Mouse (Mus musculus) frontal cortex, postnatal 36 days (tissue): Measurements from ENCODE around the gene Pank2.
A peak's percentile ranks its signal among the peaks of the same experiment; 100 is the strongest.
"Not testable (repeated sequence)": the region's sequence is repeated elsewhere in the genome, so short reads cannot be mapped to it uniquely, and the experiment has no call there.

Source experiments
- DNase-seq, 2 experiments: peaks; one replicate each; pipeline ENCODE4 v3.0.0; 2022; ENCODE audit warnings: low spot score in 2 of 2

The Pank2 gene

GRCm38 (mm10) chr2:131262213-131262672 is at the start of gene Pank2:
Gene Pank2, plus strand, starts transcription at chr2:131262495.
- DNase-seq, result peak; percentile 98

GRCm38 (mm10) chr2:131213773-131214172 is 48.5 kb upstream of the Pank2 start:
- DNase-seq, result no peak

DNA sequence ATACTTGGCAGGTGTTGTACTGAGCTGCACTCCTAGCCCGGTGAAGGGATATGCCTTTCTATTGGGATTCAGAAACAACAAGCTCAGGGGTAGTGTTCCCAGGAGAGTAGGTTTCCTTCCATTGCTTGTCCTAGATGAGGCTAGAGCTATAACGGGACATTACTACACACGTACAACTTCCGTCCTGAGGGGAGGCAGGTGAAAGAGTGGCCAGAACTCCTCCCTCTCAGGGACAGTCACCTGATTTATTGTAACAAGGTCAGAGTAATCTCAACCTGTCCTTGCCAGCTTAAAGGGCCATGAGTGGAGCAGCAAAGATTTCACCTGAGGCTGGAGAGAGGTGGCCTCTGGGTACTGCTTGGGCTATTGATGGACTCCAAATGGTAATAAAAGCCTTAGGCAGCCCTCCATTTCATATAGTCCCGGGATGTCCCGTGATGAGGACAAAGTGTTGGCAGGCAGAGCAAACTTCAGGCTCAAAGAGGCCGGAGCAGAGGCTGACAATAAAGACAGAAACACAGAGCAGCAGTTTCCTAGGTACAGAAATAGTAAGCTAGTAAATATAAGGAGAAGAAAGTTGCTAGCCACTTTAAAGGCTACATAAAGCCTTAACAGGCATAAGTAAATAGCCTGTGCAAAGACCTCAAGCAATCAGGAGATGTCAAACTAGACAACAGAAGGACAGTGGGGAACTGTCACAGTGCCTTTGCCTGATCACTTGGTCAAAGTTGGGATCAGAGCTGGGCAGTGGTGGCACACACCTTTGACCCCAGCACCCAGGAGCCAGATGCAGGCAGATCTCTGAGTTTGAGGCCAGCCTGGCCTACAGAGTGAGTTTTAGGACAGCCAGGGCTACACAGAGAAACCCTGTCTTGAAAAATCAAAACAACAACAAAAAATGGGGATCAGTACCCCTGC is 46.1 kb upstream of the Pank2 start:
- no peak for DNase-seq

- no peak for DNase-seq
Measured at GRCm38 (mm10) chr2:131220030-131220429, 42.3 kb upstream of the Pank2 start.

GRCm38 (mm10) chr2:131221853-131222515 is 40.3 kb upstream of the Pank2 start:
- no peak for DNase-seq

- DNase-seq, result no peak
Measured at GRCm38 (mm10) chr2:131222562-131222961, 39.7 kb upstream of the Pank2 start.

- no peak for DNase-seq
Measured at GRCm38 (mm10) chr2:131223569-131223968, 38.7 kb upstream of the Pank2 start.

GRCm38 (mm10) chr2:131225178-131225577 is 37.1 kb upstream of the Pank2 start:
- no peak for DNase-seq

- not testable (repeated sequence) for DNase-seq
Measured at GRCm38 (mm10) chr2:131226669-131227068, 35.6 kb upstream of the Pank2 start.

- DNase-seq, result no peak
Measured at GRCm38 (mm10) chr2:131227243-131227642, 35.1 kb upstream of the Pank2 start.

DNA sequence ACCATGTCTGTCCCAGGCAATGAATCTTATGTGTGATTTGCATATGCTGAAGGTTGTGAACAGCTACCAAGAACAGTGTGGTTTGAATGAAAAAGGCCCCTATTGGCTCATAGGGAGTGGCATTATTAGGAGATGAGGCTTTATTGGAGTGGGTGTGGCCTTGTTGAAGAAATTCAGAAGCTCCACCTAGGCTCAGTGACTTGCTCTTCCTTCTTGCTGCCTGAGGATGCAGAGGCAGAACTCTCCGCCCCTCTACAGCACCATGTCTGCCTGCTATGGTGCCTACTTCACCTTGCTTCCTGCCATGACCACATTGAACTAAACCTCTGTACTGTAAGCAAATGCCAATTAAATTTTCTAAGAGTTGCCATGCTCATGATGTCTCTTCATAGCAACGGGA is 29.7 kb upstream of the Pank2 start:
- DNase-seq, result no peak

DNA sequence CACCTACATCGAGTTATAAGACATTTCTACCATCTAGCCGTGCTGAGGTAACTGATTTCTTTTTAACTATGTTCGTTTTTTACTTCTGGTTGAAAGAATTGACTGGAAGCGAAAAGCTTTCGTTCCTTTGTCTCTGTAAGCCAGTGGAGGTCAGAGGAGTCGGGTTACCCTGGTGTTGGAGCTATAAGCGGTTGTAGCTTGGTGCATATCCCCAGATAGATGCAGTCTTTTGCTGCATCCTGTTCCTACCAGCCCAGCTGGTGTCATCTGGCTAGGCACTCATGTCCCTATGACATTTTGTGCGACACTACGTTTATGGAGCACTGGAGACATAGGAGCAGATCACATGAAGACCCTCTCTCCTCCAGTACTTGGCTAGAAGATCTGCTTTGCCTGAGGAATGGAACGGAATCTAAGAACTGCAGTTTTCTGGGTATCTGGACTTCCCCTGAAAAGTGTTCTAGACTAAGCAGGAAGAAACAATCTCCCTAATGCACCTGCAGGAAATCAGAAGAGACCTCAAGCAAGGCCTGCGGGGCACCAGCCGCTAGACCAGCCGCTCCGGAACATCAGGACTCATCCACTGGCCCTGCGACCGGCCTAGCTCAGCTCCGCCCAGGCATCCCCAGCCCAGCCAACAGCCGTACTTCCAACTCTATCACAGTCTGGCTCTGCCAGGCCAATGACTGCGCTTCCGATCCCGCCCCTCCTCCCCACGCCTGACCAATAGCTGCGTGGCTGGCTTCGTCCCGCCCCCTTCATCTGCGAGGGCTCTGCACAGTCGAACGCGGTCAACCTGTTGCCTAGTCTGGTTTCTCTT is 28.8 kb upstream of the Pank2 start, which contains the start of gene Mavs:
Gene Mavs, plus strand, starts transcription at position 757 of the 820 bp plus-strand sequence.
- peak; percentile 90 to 93 for DNase-seq

DNA sequence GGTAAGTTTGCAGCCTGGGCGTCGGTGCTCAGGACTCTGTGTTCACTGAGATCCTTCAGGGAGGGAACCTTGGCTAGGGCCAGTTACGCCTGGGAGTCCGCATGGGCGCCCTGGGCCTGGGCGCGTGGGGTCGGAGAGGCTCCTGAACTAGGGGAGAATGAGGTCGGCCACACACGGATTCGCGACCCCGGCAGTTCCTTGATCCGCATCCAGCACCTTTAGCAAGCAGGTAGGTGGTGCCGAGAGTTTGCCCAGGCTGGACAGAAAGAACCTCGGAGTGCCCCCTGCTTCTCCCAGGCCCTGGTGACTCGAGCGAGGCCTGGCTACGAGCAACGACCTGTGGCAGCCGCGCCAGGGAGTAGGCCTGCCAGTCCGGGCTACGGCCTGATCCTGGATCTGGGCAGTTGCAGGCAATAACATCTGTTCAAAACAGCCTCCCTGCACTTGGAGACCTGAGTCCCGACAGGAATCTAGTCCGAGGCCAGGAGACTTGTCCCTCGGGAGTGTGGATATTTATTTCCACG is 28.1 kb upstream of the Pank2 start:
- DNase-seq, result no peak

GRCm38 (mm10) chr2:131234970-131235635 is 27.2 kb upstream of the Pank2 start:
- no peak for DNase-seq

DNA sequence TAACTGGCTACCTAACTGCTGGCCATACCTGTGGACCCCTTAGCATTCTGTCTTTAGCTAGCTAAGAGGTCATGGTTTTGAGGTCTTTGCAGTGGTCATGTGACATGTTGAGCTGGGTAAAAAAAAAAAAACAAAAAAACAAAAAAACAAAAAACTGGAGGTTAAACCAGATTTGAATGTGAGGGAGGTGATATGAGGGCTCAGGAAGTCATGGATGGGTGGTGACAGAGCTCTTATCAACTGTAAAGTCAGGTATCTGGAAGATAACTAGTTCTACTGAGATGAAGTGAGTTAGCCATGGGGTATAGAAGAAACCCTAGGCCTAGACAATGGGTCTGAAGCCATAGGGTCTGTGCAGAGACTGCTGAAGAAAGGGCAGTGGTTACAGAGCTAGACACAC is 20.1 kb upstream of the Pank2 start:
- DNase-seq, result no peak

GRCm38 (mm10) chr2:131242929-131243328 is 19.4 kb upstream of the Pank2 start:
- no peak for DNase-seq

- DNase-seq, result peak in 1 of 2 experiments; percentile 31
Measured at GRCm38 (mm10) chr2:131253681-131254328, 8.5 kb upstream of the Pank2 start.

DNA sequence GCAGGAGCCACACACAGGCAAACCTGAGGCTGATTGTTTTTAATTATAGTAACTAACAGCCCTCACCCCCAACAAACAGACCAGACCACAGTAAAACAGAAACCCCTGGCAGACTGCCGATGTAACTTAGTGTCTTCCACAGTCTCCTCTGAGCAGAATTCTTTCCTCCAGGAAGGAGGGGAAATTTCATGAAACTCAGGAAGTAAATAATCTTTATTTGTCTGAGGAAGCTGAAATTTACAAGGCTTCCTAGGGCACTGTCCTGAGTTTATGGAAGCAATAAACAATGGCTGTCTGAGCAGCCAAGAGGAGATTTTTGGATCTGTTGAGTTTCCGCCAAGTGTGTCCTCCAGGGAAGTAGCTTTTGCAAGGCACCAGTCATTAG is 8.0 kb upstream of the Pank2 start:
- DNase-seq, result no peak

DNA sequence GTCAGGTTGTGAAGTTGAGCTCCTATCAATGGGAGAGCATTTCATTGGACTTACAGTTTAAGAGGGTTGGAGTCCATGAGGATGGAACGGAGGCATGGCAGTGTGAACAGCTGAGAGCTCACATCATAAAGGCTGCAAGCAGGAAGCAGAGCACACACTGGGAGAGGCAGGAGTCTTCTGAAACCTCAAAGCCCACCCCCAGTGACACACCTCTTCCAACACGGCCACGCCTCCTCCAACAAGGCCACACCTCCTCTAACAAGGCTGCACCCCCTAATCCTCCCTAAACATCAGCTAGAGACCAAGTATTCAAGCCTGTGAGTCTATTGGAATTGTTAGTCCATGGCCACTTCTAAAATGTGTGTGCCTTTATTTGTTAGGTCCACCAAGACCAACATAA is 6.6 kb upstream of the Pank2 start:
- no peak for DNase-seq

DNA sequence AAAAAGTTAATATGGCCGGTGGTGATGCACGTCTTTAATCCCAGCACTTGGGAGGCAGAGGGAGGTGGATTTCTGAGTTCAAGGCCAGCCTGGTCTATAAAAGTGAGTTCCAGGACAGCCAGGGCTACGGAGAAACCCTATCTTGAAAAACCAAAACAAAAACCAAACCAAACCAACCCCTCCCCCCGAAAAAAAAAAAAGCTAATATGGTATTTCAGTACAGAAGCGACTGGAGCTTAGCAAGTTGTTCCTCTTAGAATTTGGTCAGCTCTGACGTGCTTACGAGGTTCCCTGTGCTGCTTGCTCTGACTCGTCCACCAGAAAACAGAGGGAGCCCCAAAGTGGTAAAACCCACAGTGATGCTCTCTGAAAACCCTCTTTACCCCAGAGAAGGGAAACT is 3.6 kb upstream of the Pank2 start:
- no peak for DNase-seq
